Mouse (Mus musculus) kidney, adult 2 months (tissue): Measurements from ENCODE around the gene Pdpk1.

ENCODE experiments used
- CTCF ChIP-seq: fragments of 200-500 bp; conservative IDR thresholded peaks from 2 replicates; pipeline ENCODE4 v1.5.1; 2011; ENCODE audit warnings: low read depth, mild to moderate bottlenecking, control low read depth, low read length, moderate library complexity, mixed read lengths; ENCODE audit not compliant: insufficient read depth, insufficient read length
- POLR2A ChIP-seq: fragments of 200-500 bp; IDR thresholded peaks from one replicate; pipeline ENCODE4 v1.6.1; 2011; ENCODE audit warnings: low read depth, low read length, control low read depth

DNA sequence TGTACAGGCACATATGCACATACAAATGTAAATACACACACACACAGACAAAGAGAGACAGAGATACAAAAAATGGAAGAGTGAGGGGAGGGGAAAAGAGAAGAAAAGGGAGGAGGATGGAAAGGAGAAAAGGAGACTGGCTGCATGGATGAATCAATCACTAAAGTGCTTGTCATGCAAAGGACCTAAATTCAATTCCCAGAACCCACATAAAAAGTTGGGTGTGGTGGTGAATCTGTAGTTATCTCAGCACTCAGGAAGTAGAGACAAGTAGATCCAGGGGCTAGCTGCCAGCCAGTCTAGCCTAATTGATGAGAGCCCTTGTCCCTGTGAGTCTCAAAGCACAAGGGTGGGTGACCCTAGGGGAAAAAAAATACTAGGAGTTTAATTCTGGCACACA is 16.7 kb downstream of the Pdpk1 start:
- no peak for TF ChIP-seq POLR2A
- TF ChIP-seq CTCF, result no peak
